Mouse (Mus musculus): ENCODE data around the gene Bglap3.
"Not testable (repeated sequence)": the region's sequence is repeated elsewhere in the genome, so short reads cannot be mapped to it uniquely, and the experiment has no call there.

Bglap3 gene

DNA sequence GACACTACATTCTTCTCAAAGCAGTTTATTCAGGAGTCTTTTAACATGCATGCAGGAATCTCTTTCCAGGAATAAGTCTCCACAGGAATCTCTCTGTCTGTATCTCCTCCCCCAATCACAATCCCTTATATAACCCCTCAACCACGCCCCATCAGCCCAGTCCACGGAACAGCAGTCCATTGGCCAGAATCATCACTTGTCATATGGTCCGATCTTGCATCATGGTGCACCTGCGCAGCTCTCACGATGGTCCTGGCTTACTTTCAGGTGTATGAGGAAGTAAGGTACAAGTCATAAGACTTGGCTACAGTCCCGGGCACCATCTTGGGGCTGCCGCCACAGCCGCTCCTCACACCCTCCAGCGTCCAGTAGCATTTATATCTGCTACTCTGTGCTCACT lies at the start of gene Bglap3:
TSS of gene Bglap3 (minus strand) at position 101 of the 400 bp plus-strand sequence.
- DNase-seq, result not testable (repeated sequence)

DNA sequence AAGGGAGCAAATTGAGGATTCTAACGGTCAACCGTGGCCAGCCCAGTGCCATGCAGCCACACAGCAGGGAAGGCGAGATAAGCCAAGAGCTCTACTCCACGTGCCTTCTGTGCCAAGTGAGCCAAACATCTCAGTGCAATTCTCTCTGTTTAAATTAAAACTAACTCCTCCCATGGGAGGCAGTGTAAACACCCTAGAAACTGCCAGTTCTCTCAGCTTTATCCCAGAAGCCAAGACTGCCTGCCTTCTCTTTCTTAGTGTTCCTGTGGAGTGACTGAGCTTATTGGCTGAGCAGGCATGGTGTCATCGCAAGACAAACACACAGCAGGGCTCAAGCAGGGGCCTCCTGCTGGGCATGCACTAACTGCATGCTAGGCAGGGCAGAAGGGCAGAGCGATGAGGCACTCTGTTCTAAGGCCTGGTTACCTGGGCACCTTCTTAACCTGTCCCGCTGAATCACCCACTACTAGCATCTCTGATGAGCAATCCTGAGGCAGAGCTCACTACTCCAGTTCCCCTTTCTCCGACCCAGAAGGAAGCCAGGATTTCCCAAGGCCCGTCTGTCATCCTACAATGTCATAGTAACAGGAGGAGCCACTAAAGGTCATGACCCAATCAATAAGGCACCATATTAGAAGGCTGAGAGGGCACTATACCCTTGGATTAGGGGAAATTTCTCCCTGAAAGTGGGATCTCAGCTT lies 49.6 kb upstream of the Bglap3 start:
- DNase-seq, result no peak

DNA sequence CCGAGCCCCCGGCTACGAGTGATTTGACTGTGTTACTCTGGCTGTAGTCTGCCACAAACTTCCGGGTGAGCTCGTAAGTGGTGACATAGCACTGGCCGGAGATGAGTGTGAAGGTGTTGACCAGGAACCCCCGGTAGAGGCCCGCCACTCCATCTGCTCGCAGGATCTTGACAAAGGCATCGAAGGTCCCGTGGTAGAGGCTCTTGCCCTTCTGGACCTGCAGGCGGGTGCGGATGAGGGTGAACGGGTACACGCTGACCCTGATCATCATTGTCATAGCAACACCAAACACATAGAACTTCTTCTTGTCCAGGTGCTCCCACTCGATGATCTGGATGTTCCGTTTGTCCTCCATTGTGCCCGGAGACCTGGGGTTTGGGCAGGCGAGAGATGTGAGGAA lies 48.2 kb upstream of the Bglap3 start:
- no peak for DNase-seq

DNA sequence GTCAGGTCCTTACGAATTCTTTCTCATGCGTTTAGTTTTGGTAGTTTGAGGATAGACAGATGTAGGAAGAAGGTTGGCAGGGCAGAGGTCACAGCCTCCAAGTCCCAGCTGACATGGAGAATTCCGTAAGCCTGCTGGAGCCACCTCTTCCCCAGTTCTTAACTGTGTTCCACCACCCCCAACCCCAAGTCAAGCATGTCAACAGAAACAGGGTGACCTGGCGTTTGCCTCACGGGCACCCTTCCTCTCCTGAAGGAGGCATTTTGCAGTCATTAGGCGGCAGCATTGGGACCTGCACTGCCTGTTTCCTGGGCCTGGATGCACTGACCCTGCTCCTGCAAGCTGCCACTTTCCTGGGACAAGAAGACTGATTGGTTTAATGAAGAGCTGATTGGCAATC lies 45.5 kb upstream of the Bglap3 start:
- no peak for DNase-seq

DNA sequence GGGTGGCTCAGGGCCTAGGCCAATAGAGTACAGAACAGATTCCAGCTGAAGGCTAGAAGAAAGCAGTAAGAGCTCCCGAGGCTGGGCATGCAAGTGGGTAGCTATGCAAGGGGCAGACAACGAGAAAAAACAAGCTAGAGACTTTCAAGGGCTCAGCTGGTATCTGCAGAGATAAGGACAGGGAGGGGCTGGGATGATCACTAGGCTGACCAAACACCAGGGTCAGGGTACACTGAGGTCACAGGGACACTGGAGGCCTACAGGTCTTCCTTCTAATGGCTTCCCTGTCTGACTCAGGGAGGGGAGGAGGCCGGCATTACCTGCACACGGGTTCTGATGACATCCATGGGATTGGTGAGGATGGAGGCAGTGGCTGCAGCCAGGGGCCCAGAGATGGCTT lies 43.1 kb upstream of the Bglap3 start:
- DNase-seq, result no peak

DNA sequence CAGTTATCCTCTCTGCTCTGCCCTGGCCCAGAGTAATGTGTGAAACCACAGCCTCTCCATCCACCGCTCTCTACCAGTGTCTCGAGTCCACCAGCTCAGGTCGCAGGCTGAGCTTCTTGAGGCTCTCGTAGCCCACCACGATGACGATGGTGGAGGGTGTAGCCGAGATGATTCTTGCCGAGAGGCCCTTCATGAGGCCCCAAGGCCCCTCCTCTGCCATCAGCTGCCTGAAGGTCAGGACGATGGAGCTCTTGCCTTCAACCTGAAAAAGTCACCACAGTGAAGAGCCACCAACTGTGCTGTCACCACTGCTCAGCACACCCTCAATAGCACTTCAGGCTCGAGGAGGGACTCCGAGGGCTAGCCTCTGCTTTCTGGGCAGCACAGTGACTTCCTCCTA lies 40.1 kb upstream of the Bglap3 start:
- DNase-seq, result no peak

DNA sequence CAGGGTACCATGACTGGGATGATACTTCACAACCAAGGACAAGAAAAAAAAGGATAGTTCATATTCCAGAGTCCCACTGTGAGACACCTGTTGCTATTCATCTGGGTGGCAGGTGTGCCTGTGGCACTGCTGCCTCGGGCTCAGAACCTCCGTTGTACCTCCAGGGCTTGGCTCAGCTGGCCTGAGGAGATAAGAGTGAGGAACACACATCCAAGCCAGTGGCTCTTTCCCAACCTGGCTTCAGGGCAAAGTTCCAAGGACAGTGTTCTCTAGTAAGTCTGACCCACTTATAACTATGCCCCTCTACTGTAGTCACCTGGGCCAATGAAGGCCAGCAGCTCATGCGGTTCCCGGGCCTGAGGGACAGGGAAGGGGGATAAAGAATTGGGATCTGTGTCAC lies 39.1 kb upstream of the Bglap3 start:
- no peak for DNase-seq

DNA sequence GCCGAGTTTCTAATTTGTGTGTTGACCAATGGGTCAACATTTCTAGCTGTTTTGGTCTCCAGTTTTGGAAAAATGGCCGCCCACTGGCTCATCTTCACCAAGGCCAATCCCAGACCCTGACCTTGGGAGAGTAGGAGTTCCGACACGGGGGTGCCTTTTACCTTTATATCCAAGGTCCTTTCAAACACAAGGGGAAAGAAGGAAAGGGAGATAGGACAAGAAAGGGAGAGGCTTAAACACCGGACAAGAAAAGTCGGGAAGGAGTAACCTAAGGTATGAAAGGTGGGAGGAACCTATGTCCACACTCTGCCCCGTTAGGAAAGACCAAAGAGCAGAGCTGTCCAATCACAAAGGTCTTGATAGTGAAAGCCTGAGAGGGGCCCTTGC lies 38.1 kb upstream of the Bglap3 start:
- no peak for DNase-seq

DNA sequence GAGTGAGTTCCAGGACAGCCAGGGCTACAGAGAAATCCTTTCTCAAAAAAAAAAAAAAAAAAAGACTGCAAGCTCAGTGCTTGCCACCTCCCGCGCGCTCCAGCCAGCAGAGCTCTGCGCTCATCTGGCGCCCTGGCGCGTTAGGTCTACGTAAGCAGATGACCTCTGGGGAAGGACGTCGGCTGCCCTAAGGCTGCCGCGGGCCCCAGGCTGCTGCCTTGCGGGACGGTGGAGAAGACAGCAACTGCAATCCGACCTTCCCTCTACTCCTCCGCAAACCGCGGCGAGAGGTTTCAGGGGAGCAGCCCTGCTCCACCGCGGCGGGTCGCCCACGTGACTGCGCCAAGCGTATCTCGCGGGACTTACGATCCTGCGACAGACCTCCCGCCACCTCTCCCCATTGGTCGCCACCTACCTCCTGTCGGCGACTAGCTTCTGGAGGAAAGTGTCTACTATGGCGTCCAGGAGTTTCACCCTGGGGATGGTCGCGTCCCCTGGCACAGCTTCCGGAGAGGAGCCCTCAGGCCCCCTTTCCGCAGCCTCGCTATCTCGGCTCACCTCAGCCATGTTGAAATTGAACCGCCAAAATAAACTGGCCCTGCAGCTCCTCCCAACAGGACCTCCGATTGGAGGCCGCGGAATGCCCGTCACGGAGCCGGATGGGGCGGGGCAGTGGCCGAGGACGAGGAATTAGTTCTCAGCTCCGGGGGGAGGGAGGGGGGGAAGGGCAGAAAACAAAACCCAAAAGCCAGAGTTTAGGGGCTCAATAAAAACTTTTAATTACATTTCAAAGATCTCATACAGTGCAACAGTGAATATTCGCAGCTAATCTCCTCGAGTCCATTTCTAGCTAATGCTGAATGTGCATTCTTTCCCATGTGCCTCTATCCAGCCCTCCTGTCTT lies 37.5 kb upstream of the Bglap3 start, which contains the start of gene Pmf1:
TSS of gene Pmf1 (minus strand) at position 591 of the 904 bp plus-strand sequence.
- DNase-seq, result peak; percentile 85 to 89

DNA sequence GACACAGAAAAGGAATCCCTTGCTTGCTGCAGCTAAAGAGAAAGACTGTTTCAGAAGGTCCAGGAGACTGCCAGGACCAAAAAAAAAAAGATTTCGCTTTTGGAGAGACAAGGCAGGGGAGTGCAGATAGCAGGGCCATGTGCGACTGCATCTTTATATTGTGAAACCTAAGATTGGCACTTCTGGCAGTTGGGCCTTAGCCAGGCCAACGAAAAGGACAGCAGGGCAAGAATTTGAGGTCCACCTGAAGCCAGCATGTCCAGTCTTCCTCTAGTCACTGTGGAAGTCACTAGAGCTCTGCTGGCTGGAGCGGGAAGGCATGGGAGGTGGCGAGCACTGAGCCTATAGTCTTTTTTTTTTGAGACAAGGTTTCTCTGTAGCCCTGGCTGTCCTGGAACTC lies 36.4 kb upstream of the Bglap3 start:
- DNase-seq, result no peak

DNA sequence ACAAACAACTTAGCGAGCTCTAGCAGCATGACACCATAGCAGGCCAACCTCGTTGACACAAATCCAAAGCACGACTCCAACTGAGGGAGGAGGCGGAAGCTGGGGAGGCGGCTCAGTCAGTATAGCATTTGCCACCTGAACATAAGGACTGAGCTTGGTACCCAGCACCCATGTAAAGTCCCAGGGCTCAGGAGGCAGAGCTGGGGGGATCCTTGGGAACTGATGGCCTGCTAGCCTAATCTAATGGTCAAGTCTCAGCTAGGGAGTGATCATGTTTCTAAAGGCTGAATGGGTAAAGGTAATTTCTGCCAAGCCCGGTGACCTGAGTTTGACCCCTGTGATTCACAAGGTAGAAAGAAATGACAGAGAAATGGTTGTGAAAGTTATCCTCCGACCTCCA lies 35.0 kb upstream of the Bglap3 start:
- no peak for DNase-seq

DNA sequence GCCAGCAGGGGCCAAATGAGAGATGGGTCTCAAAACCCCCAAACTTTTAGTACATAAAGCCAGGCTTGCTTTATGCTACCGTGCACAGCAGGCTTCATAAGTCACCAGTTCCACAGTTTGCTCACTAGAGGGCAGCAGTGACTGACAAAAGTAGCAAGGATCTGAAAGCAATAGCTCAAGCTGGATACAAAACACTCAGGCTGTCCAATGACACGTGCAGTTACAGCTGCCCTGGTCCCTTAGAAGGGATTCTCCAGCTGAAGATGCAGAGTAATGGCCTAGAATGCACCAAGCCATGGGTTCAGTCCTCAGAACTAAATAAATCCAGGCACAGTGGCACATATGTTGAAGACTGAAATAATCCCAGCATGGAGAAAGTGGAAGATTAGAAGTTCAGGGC lies 34.5 kb upstream of the Bglap3 start:
- peak in 1 of 2 experiments; percentile 45 for DNase-seq

DNA sequence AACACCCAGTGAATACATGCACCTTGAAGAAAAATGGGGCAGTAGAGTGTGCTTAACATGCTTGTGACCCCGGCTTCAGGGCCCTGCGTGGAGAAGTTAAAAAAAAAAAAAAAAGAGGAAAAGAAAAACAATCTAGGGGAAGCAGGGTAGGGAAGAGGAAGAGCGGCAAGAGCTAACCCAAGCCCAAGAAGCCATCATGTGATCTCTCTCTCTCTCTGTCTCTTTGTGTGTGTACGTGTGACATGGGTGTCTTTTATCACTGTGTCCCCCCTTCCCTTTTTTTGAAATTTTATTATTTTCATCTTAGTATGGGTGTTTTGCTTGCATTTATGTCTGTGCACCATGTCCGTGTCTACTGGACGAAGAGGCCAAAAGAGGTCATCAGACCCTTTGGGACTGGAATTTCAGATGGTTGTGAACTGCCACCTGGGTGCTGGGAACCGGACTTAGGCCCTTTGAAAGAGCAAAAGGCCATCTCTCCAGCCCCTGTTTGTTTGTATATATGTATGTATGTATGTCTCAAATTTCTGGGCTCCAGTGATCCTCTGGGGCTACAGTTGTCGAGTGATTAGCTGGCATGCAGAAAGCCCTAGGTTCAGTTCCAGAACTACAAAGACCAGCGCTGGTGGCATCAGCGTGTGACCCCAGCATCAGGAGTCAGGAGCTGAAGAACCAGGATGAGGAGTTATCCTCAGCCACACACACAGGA lies 31.1 kb upstream of the Bglap3 start:
- no peak for DNase-seq

DNA sequence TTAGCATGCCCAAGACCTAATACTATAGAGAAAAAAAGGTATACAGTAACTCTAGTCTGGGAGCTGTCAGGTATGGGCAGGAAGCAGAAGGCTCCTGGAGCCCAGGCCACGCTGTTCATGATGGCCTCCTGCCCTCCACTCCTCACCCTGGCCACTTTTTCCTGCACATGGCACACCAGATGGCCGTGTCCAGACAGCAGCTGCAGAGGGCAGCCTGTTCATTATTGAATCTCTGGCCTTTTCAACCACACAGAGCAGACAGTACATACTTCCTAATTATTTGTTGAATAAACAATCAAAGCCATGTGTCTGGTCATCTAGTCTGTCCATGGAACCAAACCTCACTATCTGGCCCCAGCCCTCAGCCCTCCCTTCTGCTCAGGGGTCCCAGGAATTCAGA lies 26.1 kb upstream of the Bglap3 start:
- DNase-seq, result no peak

DNA sequence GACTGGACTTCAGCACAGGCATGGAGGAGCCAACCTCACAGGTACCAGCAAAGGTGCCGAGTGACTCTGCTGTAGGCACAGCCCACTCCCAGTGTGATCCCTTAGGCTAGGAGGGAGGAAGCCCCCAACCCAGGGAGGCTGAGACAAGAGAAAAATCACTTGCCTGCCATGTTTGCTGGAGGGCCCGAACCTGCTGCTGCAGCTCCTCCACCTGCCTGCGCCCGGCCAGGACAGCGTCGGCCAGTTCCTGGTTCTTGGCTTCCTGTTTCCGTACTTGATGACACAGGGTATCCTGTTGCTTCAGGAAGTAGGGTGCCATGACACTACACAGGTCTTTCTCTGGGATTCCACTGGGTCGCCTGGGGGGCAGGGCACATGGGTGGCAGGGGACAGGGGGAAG lies 23.2 kb upstream of the Bglap3 start:
- DNase-seq, result peak; percentile 15 to 19

DNA sequence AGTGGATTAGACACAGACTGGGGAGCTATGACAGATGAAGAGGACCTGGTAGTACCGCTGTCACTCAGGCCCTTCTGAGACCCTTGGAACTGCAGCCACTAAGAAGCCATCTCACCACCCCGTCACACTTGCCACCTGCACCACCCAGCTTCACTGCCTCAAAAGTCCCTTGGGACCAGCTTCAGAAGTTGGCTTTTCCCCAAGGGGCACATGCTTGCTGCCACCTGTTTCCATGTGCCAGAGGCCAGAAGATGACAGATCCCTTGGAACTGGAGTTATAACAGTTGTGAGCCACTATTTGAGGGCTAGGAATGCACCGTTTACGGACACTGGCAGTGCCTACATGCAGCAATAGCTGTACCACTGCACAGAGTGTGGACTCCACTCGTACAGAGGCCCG lies 22.7 kb upstream of the Bglap3 start:
- DNase-seq, result peak; percentile 37 to 49

DNA sequence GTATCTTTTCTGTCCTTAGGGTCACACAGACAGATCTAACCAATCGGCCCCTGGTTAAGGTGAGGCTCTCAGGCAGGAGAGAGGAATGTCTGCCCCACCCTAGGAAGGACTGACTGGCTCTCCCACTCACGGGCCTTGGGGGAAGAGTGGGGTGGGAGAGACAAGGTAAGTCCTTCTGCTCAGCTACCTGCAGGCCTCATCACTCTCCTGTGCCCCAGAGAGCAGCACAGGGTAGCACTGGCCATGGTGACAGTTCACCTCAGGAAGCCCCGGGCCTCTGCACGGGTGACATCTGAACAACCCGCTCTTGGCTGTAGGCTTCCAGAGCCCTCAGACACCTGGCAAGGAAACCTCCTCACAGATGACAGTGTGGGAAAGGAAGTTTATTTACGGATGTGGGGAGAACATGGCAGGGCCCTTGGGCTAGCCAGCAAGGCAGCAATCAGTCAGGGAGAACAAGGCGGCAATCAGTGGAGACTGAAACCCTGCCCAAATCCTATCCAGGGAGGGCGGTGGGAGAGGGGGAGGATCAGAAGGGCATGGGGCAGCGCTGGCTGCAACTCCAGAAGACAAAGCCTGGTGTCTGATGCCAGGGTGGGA lies 21.3 kb upstream of the Bglap3 start:
- no peak for DNase-seq

DNA sequence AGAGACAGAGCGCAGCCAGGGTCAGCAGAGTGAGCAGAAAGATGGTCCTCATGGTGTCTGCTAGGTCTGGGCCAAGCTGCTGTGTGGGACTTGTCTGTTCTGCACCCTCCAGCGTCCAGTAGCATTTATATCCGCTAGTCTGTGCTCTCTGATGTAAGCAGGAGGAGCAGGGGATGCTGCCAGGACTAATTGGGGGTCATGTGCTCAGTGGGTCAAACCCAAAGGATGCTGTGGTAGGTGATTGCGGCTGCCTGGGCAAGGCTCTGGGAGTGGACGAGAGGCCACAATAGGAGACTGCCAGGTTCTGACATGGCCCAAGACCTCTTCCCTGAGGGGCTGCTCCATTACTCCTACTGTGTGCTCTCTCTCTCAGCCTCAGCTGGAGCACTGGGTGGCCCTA lies 11.8 kb upstream of the Bglap3 start, which contains the start of gene Bglap:
TSS of gene Bglap (minus strand) at position 101 of the 400 bp plus-strand sequence.
- no peak for DNase-seq

DNA sequence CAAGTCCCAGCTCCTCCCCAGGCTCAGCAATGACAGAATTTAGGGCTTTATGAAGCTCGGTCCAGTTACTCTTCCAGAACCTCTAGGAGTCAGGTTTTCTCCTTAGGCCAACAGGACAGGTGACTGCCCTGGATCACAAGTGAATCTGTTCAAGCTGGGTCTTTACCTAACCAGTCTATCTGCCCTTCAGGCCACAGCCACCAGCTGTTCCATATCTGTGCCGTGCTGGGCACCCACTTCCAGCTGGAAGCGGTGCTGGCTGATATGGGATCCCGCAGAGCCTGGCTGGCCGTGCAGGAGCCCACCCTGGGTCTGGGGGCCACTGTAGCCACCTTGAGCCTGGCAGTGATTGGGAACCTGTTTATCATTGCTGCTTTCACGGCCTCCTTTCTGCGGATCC lies 9.8 kb upstream of the Bglap3 start:
- not testable (repeated sequence) for DNase-seq

DNA sequence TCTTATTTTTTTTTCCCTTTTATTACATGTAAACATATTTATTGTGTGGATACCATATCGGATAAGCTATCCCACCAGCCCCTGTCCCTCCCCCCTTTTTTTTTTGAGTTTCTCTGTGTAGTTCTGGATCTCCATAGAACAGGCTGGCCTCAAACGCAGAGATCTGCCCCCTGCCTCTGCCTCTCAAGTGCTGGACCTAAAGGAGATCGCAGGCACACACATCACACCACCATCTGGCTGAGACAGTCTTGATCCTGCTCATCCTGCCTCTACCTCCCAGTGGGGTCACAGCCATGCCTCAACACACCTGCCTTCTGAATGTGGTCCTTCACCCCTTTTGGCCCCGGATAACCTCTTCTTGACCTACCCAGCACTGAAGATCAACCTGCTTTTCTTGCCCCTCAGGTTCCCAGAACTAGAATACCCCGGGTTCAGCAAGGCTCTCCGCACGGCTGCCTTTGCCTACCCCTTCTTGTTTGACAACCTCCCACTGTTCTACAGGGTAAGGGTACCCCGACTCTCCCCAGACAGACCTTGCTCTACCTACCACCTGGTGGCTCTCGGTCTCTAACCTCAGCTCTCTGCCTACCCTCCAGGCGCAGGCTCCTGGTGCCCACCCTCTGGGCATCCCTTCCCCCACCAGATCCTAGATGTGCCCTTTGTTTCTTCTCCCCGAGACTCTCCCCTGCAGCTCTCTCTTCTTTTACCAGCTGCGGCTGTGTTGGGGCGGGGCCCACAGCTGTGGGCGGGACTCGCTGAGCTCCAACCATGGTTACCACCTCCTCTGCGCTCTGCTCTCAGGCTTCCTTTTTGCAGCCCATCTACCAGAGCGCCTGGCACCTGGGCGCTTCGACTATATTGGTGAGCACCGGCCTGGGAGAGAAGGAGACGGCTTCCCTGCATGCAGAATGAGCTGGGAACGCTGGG lies 9.1 kb upstream of the Bglap3 start:
- peak; percentile 23 to 32 for DNase-seq

DNA sequence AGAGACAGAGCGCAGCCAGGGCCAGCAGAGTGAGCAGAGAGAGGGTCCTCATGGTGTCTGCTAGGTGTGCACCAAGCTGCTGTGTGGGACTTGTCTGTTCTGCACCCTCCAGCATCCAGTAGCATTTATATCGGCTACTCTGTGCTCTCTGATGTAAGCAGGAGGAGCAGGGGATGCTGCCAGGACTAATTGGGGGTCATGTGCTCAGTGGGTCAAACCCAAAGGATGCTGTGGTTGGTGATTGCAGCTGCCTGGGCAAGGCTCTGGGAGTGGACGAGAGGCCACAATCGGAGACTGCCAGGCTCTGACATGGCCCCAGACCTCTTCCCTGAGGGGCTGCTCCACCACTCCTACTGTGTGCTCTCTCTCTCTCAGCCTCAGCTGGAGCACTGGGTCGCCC lies 6.1 kb upstream of the Bglap3 start, which contains the start of gene Bglap2:
TSS of gene Bglap2 (minus strand) at position 101 of the 400 bp plus-strand sequence.
- not testable (repeated sequence) for DNase-seq

DNA sequence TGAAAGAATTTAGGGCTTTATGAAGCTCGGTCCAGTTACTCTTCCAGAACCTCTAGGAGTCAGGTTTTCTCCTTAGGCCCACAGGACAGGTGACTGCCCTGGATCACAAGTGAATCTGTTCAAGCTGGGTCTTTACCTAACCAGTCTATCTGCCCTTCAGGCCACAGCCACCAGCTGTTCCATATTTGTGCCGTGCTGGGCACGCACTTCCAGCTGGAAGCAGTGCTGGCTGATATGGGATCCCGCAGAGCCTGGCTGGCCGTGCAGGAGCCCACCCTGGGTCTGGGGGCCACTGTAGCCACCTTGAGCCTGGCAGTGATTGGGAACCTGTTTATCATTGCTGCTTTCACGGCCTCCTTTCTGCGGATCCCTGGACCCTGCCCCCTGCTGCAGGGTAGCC lies 4.1 kb upstream of the Bglap3 start:
- DNase-seq, result not testable (repeated sequence)
